Mouse (Mus musculus) gastrocnemius, adult 2 months (tissue): ENCODE measurements at regions not wholly inside any gene's neighbourhood (a gene's known extent, or its start where the extent isn't known, plus 50 kb on each side); places are given as distances from the start of the nearest gene placed in this dataset.

Source experiments
- DNase-seq: peaks from one replicate; pipeline ENCODE4 v3.0.0; 2022
- H3K27ac ChIP-seq: fragments of 200-600 bp; 2 replicates; pipeline ENCODE4 v1.8.1; 2022; ENCODE audit warnings: mild to moderate bottlenecking
- H3K4me3 ChIP-seq: fragments of 200-600 bp; 2 replicates; pipeline ENCODE4 v1.8.1; 2022; ENCODE audit warnings: mild to moderate bottlenecking, moderate library complexity
- CTCF ChIP-seq: fragments of 200-600 bp; IDR thresholded peaks from 2 replicates; pipeline ENCODE4 v1.8.1; 2022; ENCODE audit warnings: antibody characterized with exemption, mild to moderate bottlenecking, moderate library complexity
- intact Hi-C: fragments of 180-260 bp; cut with DNase I; formaldehyde crosslinking; loops from one replicate; pipeline ENCODE4 v1.15.1; 2025

DNA sequence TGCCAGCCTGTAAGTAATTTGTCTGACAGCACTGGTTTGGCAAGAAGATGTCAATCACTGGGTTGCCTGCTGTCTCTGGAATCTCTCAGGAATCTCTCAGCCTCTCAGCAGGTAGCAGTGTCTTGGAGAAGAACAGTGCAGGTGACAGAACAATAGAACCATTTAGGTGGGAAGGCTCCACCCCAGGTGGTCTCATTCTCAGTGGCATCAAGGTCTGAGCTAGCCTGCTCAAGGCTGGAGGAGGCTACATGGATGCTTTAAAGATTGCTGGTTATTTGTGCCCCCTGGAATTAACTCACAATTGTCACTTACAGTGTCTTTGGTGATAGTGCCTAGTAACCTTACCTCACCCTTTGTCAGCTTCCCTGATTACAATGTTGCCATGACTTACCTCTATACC lies 394.5 kb downstream of the Pdzph1 start:
- intact Hi-C loops: no loop called here

DNA sequence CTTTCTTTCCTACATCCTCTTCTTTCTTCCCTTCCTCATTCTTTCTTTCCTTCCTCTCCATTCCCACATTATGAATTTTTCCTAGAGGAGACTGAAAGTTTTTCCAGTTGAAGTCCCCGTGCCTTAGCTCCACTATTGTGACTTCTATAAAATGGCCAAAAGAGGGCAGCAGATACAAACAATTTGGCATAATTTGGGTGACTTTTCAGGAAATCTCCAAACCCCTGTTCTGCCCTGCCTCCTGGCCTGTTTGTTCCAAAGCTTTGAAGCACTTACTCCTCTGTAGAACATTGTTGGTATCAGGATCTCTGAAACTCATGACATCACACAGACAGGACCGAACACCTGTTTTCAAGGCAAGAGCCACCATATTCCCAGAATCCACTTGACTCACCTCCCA lies 403.2 kb downstream of the Pdzph1 start:
- DNase-seq: no peak
- H3K4me3 ChIP-seq: no peak overlapping the region
- H3K27ac ChIP-seq: no peak overlapping the region
- TF ChIP-seq CTCF: peak; percentile 40; the same call in 1 of the 2 replicates
- intact Hi-C loops: loop anchor here (10.0 kb wide), 1 partner anchor 317 kb away; no protein-coding TSS in a partner anchor

More for the DNA sequence above, 394.5 kb downstream of the Pdzph1 start:
- TF ChIP-seq CTCF: no peak
- Histone ChIP-seq H3K4me3 (no peak overlapping the region), H3K27ac (no peak overlapping the region)
- no peak for DNase-seq

GRCm38 (mm10) chr17:58572885-58573284 lies 418.3 kb downstream of the Pdzph1 start:
- no peak for TF ChIP-seq CTCF
- DNase-seq: no peak
- intact Hi-C loops: no loop called here
- no peak overlapping the region for H3K27ac ChIP-seq
- H3K4me3 ChIP-seq: no peak overlapping the region
